Mouse (Mus musculus): ENCODE data around the gene Prep. TPM values are rescaled to one million over a fixed set of nuclear protein-coding genes. Genes with fewer than 3 reads are reported as not detected.
"Not testable (repeated sequence)": the region's sequence is repeated elsewhere in the genome, so short reads cannot be mapped to it uniquely, and the experiment has no call there.

Prep gene
- total RNA-seq, 4 experiments from 2014 or later: 8.5 to 9.7 (median 8.9) TPM

- no peak for DNase-seq (ENCODE audit: low spot score in 2 of 2)
Observed at GRCm38 (mm10) chr10:45075491-45076051, 8.6 kb downstream of the Prep start.

- no peak for DNase-seq (ENCODE audit: low spot score in 2 of 2)
Observed at GRCm38 (mm10) chr10:45076585-45076984, 9.6 kb downstream of the Prep start.

- DNase-seq (ENCODE audit: low spot score in 2 of 2): no peak
Observed at GRCm38 (mm10) chr10:45077353-45077752, 10.3 kb downstream of the Prep start.

GRCm38 (mm10) chr10:45079756-45080155, 12.8 kb downstream of the Prep start:
- no peak for DNase-seq (ENCODE audit: low spot score in 2 of 2)

GRCm38 (mm10) chr10:45080490-45080889, 13.5 kb downstream of the Prep start:
- no peak for DNase-seq (ENCODE audit: low spot score in 2 of 2)

- DNase-seq (ENCODE audit: low spot score in 2 of 2): no peak
Observed at GRCm38 (mm10) chr10:45082730-45083129, 15.7 kb downstream of the Prep start.

GRCm38 (mm10) chr10:45084002-45084401, 17.0 kb downstream of the Prep start:
- DNase-seq (ENCODE audit: low spot score in 2 of 2): not testable (repeated sequence)

GRCm38 (mm10) chr10:45084471-45084870, 17.5 kb downstream of the Prep start:
- no peak for DNase-seq (ENCODE audit: low spot score in 2 of 2)

GRCm38 (mm10) chr10:45085315-45085714, 18.3 kb downstream of the Prep start:
- DNase-seq (ENCODE audit: low spot score in 2 of 2): no peak

- no peak for DNase-seq (ENCODE audit: low spot score in 2 of 2)
Observed at GRCm38 (mm10) chr10:45086637-45087036, 19.6 kb downstream of the Prep start.

GRCm38 (mm10) chr10:45091462-45092079, 24.6 kb downstream of the Prep start:
- no peak for DNase-seq (ENCODE audit: low spot score in 2 of 2)

- DNase-seq (ENCODE audit: low spot score in 2 of 2): no peak
Observed at GRCm38 (mm10) chr10:45092080-45093056, 25.4 kb downstream of the Prep start.

GRCm38 (mm10) chr10:45098751-45099150, 31.7 kb downstream of the Prep start:
- peak in 1 of 2 experiments; percentile 36 for DNase-seq (ENCODE audit: low spot score in 2 of 2)

- DNase-seq (ENCODE audit: low spot score in 2 of 2): no peak
Observed at GRCm38 (mm10) chr10:45100473-45100872, 33.5 kb downstream of the Prep start.

- DNase-seq (ENCODE audit: low spot score in 2 of 2): no peak
Observed at GRCm38 (mm10) chr10:45103184-45103583, 36.2 kb downstream of the Prep start.

GRCm38 (mm10) chr10:45104098-45104497, 37.1 kb downstream of the Prep start:
- peak in 1 of 2 experiments; percentile 39 for DNase-seq (ENCODE audit: low spot score in 2 of 2)

- DNase-seq (ENCODE audit: low spot score in 2 of 2): no peak
Observed at GRCm38 (mm10) chr10:45104535-45105079, 37.6 kb downstream of the Prep start.

GRCm38 (mm10) chr10:45106541-45106940, 39.5 kb downstream of the Prep start:
- no peak for DNase-seq (ENCODE audit: low spot score in 2 of 2)

- no peak for DNase-seq (ENCODE audit: low spot score in 2 of 2)
Observed at GRCm38 (mm10) chr10:45107313-45107712, 40.3 kb downstream of the Prep start.

- DNase-seq (ENCODE audit: low spot score in 2 of 2): peak in 1 of 2 experiments; percentile 33
Observed at GRCm38 (mm10) chr10:45109041-45109440, 42.0 kb downstream of the Prep start.

GRCm38 (mm10) chr10:45109974-45110373, 43.0 kb downstream of the Prep start:
- DNase-seq (ENCODE audit: low spot score in 2 of 2): no peak

- DNase-seq (ENCODE audit: low spot score in 2 of 2): no peak
Observed at GRCm38 (mm10) chr10:45112927-45113326, 45.9 kb downstream of the Prep start.

Measured in layer of hippocampus, adult 8-10 months (tissue).